ENCODE assay signal across 15 mouse cellular contexts in genomic region chr12:10209841-10210240, GRCm38 (mm10).
"Had no signal": no experiment of that assay in that cellular context is flagged by ENCODE, and none has a peak within 500 bp of the region (broad histone marks: within the 10 kb centered on the region; RNA-seq: fewer than 3 reads in every experiment).

No protein-coding gene starts in this region.

- H3K36me3 ChIP-seq: lung, embryonic 15.5 days; midbrain, embryonic 10.5 days; midbrain, embryonic 12.5 days; neural tube, embryonic 12.5 days; stomach, embryonic 15.5 days had no signal

- H3K4me1 ChIP-seq: lung, embryonic 15.5 days; midbrain, embryonic 10.5 days; midbrain, embryonic 12.5 days; neural tube, embryonic 12.5 days; stomach, embryonic 15.5 days had no signal

- H3K4me2 ChIP-seq: lung, embryonic 15.5 days; midbrain, embryonic 12.5 days; neural tube, embryonic 12.5 days; stomach, embryonic 15.5 days had no signal

- H3K27me3 ChIP-seq: lung, embryonic 15.5 days; midbrain, embryonic 12.5 days; neural tube, embryonic 12.5 days; stomach, embryonic 15.5 days had no signal

- H3K4me3 ChIP-seq: lung, embryonic 15.5 days; midbrain, embryonic 10.5 days; midbrain, embryonic 12.5 days; neural tube, embryonic 12.5 days; stomach, embryonic 15.5 days had no signal

- H3K9me3 ChIP-seq: lung, embryonic 15.5 days; midbrain, embryonic 10.5 days; midbrain, embryonic 12.5 days; neural tube, embryonic 12.5 days; stomach, embryonic 15.5 days had no signal

- H3K9ac ChIP-seq: lung, embryonic 15.5 days; midbrain, embryonic 12.5 days; neural tube, embryonic 12.5 days; stomach, embryonic 15.5 days had no signal

- ATAC-seq: midbrain, embryonic 16.5 days had no signal

- H3K27ac ChIP-seq: lung, embryonic 15.5 days; midbrain, embryonic 10.5 days; midbrain, embryonic 12.5 days; neural tube, embryonic 12.5 days; stomach, embryonic 15.5 days; stomach, postnatal 0 days had no signal

- DNase-seq: lung, adult 18-20 months; lung, postnatal 10 days; lung, postnatal 4 days; midbrain, embryonic 14.5 days; right cerebral cortex, postnatal 14 days; thymus, adult 2 months; thymus, postnatal 25 days; thymus, postnatal 4 days had no signal
